Mouse (Mus musculus): Measurements from ENCODE around the gene Mpc1.
A peak's percentile ranks its signal among the peaks of the same experiment; 100 is the strongest.

The Mpc1 gene

DNA sequence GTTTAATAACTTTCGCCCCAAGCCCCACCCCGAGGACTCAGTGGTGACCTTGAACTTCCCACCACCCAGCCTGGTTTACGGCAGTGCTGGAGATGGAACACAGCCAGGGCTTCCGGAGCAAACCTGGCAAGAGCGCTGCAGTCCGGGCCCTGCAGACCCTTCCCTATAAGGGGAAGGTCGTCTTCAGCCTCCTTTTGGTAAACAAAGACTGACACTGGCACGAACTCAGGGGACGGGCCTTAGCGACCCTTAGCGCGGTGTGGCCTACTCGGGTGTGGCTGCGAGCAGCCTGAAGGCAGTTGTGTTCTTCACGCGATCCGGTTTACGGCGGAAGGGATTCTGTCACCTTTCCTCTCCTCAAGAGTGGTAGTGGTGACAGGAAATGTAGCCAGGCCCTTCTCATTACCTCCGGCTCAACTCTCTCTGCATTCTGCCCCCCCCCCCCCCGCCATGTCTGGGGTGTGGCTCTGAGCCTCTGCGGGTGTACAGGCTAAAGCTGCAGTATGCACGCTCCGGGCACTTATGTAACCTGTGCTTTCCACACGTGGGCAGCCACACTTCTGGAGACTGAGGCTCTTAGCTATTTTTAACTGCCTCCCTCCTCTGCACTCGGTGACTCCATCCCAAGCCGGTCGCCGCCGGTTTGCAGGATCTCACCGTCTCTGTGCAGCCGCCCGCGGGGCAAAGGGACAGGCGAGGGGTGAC lies at the start of gene Mpc1:
TSS of gene Mpc1 (plus strand) at position 84 of the 705 bp plus-strand sequence.
- DNase-seq: peak; percentile 97

DNA sequence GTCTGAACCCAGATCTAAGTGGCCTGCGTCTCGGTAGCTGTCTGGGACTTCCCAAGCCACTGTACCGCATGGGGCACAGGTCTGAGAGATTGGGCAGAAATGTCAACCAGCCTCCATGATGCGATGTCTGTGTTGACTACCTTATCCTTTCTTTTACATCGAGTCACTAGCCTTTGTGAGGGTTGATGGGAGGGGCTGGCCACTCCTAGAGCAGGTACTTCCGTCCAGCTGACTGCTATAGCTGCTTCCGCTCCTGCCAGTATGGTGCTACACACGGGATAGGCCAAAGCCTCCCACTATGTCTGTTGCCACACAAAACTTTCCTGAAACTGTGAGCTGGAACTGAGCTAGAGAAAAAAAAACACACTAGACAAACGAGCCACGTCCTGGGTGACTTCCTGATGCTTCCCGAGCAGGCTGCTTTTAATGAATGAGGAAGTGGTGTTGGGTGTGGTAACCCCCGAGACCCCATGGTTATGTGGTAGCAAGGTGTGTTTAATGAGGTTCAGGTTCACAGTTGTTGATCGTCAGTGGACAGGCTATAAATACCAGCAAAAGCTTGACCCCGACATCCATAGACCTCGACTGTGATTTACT lies 49.0 kb upstream of the Mpc1 start:
- no peak for DNase-seq

DNA sequence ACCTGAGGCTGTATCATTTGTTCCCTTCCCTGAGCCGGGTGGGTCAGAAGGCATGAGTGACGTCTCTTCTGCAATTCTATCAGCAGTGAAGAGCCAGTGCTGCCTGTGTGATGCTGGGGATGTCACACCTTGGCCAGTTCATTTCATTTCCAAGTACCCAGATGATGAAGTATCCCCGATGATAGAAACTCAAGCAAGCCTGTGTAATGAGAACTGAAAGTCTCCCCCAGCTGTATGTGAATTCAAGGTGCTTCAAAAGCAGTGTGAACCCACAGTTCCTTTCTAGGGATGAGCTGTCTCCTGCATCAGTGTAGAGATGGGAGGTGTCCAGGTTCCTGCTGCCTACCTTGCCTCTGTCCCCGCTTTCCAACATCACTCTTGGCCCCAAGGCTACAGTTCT lies 48.2 kb upstream of the Mpc1 start:
- DNase-seq: no peak

DNA sequence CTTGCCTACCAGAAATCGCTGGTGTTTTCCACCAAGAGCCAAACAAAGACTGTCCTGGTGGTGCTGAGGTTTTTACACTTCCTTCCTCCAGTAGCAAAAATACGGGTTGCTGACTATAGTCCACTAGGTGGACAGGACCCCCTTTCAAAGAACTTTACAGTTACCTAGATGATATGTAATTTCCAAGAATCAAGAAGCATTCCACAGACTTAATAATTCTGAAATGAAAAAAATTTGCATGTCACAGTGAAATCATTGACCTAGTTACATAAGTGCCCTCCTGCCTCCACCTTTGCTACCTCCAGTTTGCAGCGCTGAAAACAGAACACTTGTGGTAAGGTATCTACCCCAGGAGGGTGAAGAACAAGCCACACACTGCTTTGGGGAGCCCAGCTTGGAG lies 47.0 kb upstream of the Mpc1 start, which contains the start of gene Ccr6:
TSS of gene Ccr6 (plus strand) at position 301 of the 400 bp plus-strand sequence.
- DNase-seq: no peak

DNA sequence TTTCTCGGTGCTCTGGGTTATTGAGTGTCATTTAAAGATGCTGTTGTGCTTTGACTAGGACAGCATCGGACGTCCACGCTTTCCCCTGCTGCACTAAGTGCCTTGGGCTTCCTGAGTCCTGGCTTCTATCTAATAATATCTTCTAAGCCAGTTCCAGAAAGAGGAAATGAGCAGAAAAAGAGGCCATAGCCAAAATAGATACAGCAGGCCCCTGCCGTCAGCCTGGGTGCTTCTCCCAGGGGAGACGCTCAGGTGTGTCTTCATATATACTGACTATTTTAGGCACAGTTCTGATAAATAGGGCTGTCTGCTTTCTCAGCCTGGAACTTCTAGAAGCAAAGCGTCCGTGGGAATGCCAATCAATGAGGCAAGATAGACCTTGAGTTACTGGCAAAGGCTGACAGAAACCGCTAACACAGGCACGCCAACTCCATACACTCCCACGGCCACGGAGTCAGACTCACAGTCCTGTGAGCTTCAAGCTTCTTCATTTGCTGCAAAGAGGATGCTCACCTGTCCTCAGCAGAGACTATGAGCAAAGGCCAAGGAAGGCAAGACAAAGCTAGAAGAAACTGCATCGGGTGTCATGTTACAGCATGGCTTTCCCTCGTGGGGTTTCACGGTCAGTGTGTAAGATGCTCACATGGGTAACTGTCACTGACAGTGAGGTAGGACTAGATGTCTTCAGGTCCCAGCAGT lies 44.5 kb upstream of the Mpc1 start:
- DNase-seq: no peak

DNA sequence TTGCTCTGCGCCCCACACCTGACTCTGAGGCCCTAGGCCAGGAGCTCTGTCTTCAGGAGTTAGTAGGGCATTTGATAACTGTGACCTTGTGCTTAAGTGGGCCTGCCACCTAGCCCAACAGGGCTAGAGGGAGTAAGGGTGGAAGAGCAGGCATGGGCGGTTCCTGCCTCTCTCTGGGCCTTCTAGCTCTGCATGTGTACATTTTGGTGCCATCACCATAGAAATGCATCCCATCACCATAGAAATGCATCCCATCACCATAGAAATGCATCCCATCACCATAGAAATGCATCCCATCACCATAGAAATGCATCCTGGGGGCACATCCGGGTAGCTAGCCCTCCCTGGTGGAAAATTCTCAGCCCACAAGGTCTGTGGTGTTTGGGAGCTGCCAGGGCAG lies 43.1 kb upstream of the Mpc1 start:
- no peak for DNase-seq

DNA sequence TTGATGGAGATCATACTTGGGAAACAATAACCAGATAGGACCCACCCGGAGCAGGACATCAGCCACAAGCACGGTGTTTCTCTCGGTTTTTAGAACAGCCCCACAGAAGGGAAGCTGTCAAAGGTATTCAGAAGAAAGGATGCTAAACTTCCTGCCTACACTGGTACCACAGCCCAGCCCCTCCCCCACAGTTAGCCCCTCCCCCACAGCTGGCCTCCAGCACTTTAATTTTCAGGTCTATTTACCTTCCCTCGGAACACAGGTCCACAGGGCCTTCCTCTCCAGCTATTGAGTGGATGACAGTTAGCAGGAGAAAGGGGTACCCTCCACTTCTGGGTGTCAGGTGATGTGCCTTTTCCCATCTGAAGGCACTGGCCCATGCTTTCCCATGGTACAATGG lies 42.2 kb upstream of the Mpc1 start:
- DNase-seq: no peak

DNA sequence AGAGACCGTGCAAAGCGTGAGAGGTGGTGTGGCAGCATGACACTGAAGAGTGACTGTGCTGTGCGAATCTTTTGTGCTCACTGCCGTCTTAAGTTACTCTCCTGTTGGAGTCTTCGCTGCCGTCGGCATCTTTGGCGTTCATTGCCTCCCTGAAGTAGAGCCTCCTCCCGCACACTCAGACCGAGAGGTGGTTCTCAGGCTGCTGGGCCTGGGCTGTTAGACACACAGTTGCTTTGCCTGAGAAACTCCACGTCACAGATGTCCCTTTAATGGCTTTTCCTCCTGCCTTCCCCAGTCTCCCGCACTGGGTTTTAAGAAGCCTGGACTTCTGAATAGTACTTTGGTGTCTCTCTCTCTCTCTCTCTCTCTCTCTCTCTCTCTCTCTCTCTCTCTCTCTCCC lies 41.1 kb upstream of the Mpc1 start:
- DNase-seq: no peak

DNA sequence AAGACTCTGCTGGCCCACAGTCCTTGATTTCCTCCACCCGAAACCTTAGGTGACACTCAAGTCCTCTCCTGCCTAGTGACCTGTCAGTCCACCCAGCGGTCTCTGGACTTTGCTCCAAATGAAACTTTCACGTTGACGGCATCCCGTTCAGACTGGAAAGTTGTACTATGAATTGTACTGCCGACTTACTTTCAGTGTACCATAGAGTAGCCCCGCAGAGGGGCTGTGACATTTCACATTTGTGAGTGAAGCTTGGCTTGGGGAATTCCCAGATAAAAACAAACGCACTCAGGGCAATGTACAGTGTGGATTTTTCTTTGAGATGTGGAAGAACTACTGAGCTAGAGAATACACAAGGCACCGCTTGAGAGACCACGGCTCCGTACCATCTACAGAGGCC lies 40.5 kb upstream of the Mpc1 start:
- no peak for DNase-seq

DNA sequence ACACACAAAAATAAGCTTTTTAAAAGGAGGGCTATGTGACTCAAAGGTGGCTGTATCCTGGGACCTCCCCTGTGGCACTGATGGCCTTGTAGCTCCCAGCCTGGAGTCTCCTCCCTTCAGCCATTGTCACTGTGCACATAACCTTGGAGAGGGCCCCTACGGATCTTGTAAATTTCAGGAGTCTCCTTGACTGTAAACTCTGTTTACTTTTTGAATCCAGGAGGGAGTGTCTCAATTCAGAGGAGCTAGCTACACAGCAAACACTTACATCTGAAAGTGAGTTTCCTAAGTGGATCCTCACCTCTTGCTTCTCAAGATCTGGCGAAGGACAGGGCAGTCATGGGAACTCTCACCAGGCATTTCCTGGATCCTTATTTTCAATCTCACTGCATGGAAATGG lies 38.6 kb upstream of the Mpc1 start:
- no peak for DNase-seq

DNA sequence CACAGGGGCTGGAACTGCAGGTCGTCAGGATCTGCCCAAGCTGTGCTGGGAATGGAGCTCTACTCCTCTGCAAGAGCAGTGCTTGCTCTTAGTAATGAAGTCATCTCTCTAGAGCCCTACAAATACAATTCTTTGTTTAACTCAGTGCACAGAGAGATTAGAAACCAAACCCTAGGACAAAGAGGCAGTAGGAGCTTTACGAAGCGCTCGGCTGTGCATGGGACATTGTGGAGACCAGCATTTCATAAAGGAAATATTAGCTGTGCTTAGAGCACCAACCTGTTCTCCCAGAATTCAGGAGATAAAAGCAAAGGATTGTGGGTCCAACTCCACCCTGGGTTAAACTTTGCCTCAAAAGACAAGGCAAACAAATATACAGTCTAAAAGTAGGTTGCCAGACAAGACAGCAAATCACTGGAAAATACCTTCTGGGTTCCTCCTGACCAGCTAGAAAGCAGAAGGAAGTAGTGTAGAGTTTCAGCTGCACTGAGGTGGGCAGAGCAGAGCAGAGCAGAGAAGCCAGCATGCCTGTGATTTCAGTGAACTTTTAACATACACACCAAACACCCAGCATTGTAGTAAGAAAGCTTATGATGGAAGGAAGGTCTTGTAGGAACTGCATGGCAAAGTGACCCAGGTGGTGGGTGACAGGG lies 36.5 kb upstream of the Mpc1 start:
- no peak for DNase-seq

DNA sequence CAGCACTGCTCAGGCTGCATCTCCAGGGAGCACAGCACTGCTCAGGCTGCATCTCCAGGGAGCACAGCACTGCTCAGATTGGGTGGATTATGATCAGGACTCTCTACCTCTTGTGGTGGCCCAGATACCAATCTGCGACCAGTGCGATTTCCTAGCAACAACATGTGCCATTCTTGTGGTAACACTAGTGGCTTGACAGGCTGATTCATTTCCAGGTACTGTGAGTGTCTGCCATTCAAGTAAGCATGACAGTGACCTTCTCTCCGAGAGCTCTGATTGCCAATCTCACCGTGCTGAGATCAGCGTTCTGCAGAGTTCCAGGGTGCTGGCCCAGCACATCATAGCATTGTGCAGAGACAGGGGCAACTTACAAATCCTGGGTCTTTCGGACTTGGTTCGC lies 31.0 kb upstream of the Mpc1 start:
- DNase-seq: no peak

DNA sequence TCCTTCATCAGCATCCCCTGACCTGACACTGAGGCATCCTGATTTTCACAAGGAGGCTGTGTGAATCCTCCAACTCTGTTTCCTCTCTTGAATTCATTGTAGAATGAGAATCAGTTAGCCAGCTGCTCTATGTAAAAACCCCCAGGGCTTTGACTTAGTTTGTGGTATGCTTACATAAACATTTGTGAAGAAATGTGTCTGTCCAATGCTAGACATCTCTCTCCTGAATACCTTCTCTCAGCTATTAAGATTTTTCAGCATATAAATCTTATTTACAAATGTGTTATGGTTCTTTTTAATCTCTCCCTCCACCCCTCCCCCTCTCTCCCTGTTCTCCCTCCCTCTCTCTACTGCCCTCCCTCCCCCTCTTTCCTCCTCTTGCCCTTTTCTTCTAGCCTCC lies 28.4 kb upstream of the Mpc1 start:
- no peak for DNase-seq

DNA sequence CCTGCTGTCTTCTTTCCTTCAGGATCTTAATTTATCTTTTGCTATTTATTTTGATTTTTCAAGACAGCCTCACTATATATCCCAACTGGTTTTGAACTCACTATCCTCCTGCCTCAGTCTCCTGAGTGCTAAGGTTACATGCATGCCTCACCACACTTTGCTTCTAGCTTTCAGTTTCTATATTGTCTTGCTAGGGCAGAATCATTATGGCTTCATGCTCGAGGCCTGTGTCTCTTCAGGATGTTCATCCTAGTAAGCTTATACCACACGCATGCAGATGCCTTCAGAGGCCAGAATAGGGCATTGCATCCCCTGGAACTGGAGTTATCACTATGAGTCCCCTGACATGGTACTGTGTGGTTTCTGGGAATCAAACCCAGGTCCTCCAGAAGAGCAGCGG lies 27.8 kb upstream of the Mpc1 start:
- no peak for DNase-seq

DNA sequence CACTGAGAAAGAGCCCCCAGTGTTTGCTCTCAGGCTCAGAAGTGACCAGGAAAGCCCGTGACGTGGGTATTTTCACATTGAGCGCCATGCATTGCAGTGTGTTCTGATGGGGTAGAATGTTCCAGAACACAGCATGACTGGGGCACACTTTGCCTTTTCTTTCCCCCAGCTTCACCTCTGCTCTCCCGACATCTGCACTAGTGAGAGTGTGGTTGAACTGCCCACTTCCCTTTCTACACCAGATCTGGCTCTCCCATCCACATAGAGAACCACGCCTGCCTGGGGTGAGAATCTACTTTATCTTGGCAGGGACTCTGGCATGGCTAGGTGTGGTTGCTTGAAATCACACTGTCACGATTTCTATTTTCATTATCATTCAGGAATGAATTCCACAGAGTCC lies 27.1 kb upstream of the Mpc1 start:
- no peak for DNase-seq

DNA sequence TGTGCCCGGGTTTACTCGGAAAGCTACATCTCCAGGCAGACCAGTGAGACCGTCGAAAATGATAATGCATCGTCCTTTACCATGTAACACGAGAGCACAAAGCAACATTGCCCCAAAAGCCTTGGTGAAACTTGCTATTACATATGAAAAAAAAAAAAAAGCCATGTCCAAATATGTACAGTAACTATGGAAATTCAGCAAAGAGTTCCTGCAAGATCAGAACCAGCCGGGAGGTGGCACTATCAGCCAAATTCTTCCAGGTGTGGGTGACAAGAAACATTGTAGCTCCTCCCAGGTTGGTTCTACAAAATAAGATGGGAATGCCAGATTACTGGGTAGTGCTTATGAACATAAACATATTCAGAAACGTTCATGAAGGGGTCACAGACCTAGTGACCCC lies 25.7 kb upstream of the Mpc1 start:
- no peak for DNase-seq

DNA sequence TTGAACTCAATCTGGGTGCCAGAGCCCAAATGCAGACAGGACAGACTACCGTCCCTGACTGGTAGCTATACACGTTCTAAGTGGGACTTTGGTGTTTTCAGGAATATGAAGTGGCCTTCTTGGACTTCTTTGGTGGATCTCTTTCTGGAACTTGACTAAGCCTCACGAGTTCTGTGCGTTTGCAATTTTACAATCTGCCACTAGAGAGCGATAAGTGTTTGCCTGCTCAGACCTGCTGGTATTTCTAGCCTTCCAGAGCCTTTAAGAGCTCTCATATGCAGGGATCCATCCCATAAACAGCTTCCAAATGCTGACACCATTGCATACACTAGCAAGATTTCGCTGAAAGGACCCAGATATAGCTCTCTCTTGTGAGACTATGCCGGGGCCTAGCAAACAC lies 18.1 kb upstream of the Mpc1 start:
- DNase-seq: peak; percentile 79

DNA sequence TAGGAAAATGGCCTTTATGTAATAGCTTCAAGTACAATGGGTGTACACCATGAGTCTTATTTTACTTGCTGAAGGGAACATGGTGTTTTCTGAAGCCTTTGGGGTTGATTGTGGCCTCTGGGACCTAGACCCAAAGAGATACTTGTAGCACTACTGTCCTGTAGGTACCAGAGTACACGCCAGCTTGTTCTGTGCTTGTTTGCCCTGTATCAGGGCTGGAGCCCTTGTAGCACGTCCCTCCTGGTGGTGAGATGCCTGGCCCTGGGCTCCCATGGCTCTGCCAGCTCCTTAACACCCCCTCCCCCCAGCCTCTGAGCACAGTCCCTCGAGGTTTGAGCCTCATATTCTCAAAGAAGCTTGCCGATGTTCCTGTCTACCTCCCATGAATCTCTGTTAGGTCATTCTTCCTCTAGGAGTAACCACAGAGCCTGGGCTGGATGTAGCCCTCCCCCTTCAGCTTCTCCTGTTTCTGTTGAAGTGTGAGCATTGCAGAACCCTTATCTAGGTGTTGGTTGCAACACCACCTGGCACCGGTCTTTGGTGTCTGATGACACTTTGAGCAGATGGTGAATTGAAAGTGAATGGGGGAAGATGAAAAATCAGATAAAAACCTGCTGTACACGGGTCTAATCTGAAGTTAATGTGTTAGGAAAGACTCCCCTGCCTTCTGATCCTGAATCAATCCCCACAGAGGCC lies 10.5 kb upstream of the Mpc1 start:
- no peak for DNase-seq

DNA sequence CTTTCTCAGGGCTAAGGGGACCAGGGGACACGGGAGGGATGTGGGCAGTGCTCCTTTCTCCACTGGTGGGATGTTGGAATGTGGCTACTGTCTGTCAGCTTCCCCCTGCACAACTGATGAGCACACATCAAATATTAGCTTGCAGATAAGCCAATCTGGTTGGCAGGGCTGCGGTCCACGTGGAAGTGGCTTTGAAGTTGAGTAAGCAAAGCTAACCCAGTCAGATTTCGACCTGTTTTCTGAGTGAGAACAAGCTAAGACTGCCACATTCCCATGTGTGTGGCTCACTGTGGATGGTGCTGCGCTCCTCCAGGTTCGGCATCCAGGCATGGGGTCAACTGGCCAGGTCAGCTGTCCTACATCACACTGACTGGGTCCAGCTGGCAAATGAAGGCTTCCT lies 9.8 kb upstream of the Mpc1 start:
- no peak for DNase-seq

DNA sequence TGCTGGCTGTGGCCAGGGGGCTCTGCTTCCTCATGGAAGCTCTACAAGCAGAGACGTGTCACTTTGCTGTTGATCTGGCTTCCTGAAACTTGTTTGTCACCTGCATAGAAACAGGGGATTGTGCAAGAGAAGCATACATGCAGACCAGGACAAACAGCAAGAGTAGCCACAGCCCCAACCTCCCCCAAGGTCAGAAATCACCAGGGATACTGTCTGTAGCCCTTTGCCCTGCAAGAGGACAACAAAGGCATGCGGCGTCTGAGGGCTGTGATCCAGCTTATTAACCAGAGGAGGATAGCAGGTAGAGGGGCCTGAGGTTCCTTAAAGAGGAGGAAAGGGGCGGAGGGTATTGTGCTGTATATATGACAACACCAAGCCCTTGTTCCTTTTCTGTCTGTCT lies 6.6 kb upstream of the Mpc1 start:
- no peak for DNase-seq

DNA sequence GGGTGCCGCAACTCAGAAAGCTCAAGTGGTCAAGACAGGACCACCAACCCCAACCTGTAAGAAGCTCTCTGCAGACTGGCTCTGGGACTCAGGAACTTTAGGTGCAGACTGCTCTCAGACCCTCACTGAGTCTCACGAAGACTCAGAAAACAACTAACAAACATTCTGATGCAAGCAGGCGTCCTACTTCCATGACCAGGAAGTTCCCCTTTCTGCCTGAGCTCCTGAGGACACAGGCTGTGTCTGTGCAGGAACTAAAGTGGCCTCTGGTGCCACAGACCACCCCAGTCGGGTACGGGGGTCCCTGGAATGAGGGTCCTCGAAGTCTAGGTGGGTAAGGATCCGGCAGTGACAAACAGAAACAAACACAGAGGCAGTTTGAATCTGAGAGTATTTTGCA lies 6.0 kb upstream of the Mpc1 start:
- DNase-seq: no peak

DNA sequence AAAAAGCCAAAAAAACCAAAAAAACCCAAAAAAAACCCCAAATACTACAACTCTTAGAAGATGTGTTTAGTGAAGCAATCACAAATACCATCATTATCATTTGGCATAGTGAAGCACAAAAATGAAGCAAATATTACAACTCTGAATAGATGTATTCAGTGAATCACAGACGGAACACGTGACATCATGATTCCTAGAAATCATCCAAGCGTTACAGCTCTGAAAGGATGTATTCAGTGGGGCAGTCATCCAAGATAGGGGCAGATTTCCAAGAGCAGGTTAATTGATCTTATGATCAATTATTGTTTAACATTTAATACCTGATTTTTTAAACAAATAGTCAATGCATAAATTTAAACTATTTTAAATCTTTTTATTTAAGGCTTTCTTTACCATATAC lies 5.4 kb upstream of the Mpc1 start:
- no peak for DNase-seq

DNA sequence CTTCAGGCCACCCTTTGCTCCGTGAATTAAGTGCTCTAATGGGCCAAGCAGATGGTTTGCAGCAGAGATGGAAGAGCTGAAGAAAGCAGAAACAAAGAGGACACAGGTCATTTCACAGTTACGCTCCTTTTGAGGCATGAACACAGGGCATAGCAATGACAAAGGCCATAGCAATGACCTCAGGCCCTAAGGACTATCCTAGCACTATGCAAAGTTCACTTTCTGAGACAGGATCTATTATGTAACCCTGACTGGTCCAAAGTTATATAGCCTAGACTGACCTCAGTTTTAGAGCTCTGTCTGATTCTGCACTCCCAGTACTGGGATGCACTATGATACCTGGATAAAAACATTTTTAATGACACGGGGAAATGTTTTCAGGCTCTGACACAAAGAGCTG lies 4.3 kb upstream of the Mpc1 start:
- no peak for DNase-seq
